Mouse (Mus musculus): Measurements from ENCODE around the gene Sprn. TPM values are rescaled to one million over a fixed set of nuclear protein-coding genes. Genes with fewer than 3 reads are reported as not detected.

Sprn gene
- polyA plus RNA-seq, 1 experiment from 2014 or later = 0.11 TPM

DNA sequence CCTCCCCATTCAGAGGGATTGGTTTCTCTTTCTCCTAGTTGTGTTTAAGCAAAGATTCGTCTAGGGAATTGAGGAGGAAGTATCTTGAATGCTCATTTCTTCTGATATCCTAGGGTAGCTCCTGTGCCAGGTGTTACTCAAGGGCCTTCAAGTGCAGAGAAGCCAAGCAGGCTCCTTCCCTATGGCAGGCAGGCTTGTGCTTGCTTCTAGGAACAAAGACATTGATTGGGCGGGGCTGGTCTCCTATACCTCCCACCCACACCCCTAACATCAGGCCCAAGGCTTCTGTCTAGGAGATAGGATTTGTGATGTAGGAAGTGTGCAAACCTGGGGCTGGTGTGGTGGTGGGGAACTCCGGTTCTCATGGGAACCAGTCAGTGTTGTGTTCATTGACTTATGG is 27.7 kb downstream of the Sprn start:
- no peaks in the 10 kb centered on the region for H3K27me3 ChIP-seq (ENCODE audit: control insufficient read depth, insufficient read depth, low read length)
- no peak overlapping the region for H3K27ac ChIP-seq (replicated peaks in 1 of 2; ENCODE audit: control insufficient read depth in 1 of 2, insufficient read depth in 1 of 2, low read depth in 2 of 2, low read length in 2 of 2)
- H3K9me3 ChIP-seq (ENCODE audit: control insufficient read depth, low read length) = no peaks in the 10 kb centered on the region
- peaks cover 0 to 3% of the 10 kb centered on the region in 2 experiments; a peak in 1 of 4 replicates for H3K4me1 ChIP-seq (ENCODE audit: control insufficient read depth in 2 of 2, insufficient read depth in 2 of 2, low read length in 2 of 2)
- no peak for ATAC-seq (ENCODE audit: insufficient number of reproducible peaks, insufficient read depth, low FRiP score, low read depth)
- H3K9ac ChIP-seq (ENCODE audit: low read length) = no peak overlapping the region
- 80% methylated on average over 3 of the region's 3 CpGs for WGBS
- H3K36me3 ChIP-seq (ENCODE audit: control insufficient read depth, insufficient read depth, low read length) = peaks cover 18% of the 10 kb centered on the region; the same call in 1 of the 2 replicates
- H3K4me2 ChIP-seq (ENCODE audit: low read length) = no peak overlapping the region
- H3K4me3 ChIP-seq (ENCODE audit: control insufficient read depth in 1 of 2, insufficient read depth in 1 of 2, low read depth in 1 of 2, low read length in 2 of 2) = no peak overlapping the region

DNA sequence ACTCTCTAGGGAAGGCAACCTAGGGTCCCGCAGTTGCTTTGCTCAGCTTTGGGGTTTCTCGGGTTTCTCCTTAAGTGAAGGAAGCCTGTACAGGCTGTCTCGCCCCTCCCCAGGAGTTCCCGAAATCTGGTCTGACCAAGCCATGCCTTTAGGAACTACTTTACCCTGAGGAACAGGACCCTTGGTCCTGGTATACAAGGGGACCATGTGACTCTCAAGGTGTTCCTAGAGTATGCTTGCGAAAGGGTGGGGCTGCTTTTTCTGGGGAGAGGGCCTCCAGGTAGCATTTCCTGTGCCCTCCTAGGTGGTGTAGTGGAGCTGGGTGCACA is 28.7 kb downstream of the Sprn start:
- WGBS = 7% methylated on average over 5 of the region's 5 CpGs
- no peaks in the 10 kb centered on the region for H3K27me3 ChIP-seq (ENCODE audit: control insufficient read depth, insufficient read depth, low read length)
- H3K27ac ChIP-seq (replicated peaks in 1 of 2; ENCODE audit: control insufficient read depth in 1 of 2, insufficient read depth in 1 of 2, low read depth in 2 of 2, low read length in 2 of 2) = no peak overlapping the region
- peaks cover 0 to 3% of the 10 kb centered on the region in 2 experiments; a peak in 1 of 4 replicates for H3K4me1 ChIP-seq (ENCODE audit: control insufficient read depth in 2 of 2, insufficient read depth in 2 of 2, low read length in 2 of 2)
- H3K36me3 ChIP-seq (ENCODE audit: control insufficient read depth, insufficient read depth, low read length) = peaks cover 14% of the 10 kb centered on the region; the same call in 1 of the 2 replicates
- peak overlapping the region; percentile 78 for H3K9ac ChIP-seq (ENCODE audit: low read length)
- peak overlapping the region; percentile 75 for H3K4me2 ChIP-seq (ENCODE audit: low read length)
- no peaks in the 10 kb centered on the region for H3K9me3 ChIP-seq (ENCODE audit: control insufficient read depth, low read length)
- peak overlapping the region; percentile 57 to 82 for H3K4me3 ChIP-seq (ENCODE audit: control insufficient read depth in 1 of 2, insufficient read depth in 1 of 2, low read depth in 1 of 2, low read length in 2 of 2)
- ATAC-seq (ENCODE audit: insufficient number of reproducible peaks, insufficient read depth, low FRiP score, low read depth) = peak; percentile 16; the same call in 1 of the 2 replicates

DNA sequence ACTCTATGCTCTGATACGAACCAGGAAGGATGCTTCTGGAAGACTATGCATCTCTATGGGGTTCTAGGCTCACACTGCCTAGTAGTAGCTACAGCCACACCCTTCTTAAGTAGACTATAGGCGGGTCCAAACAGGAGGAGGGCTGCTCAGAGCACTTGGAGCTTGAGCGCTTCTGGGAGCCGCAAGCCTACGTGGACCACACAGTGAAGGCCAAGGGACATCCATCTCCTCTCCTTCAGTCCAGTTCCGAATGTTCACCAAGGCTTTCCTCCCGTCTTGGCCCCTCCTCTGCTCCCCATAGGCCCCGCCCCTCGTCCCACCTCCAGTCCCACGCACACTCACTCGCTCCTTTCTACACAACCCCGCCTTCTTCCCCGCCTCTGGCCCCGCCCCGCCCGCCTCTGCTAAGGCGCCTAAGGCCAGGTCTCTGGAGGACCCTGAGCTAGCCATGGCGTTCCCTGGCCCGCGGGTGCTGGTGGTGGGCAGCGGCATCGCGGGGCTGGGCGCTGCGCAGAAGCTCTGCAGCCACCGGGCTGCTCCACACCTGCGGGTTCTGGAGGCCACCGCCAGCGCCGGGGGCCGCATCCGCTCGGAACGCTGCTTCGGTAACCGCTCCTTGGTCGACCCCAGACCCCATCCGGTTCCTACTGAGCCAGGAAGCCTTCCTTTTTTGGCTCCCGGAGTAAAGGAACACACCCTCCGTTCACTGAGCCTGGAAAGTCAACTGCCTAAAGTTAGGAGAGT is 29.2 kb downstream of the Sprn start:
- Histone ChIP-seq H3K9ac (ENCODE audit: low read length) (peak overlapping the region; percentile 78), H3K4me2 (ENCODE audit: low read length) (peak overlapping the region; percentile 75), H3K9me3 (ENCODE audit: control insufficient read depth, low read length) (no peaks in the 10 kb centered on the region), H3K4me3 (ENCODE audit: control insufficient read depth in 1 of 2, insufficient read depth in 1 of 2, low read depth in 1 of 2, low read length in 2 of 2) (peak overlapping the region; percentile 57 to 82), H3K27ac (replicated peaks in 1 of 2; ENCODE audit: control insufficient read depth in 1 of 2, insufficient read depth in 1 of 2, low read depth in 2 of 2, low read length in 2 of 2) (no peak overlapping the region), H3K4me1 (ENCODE audit: control insufficient read depth in 2 of 2, insufficient read depth in 2 of 2, low read length in 2 of 2) (peaks cover 0 to 3% of the 10 kb centered on the region in 2 experiments; a peak in 1 of 4 replicates), H3K36me3 (ENCODE audit: control insufficient read depth, insufficient read depth, low read length) (peaks cover 13% of the 10 kb centered on the region; the same call in 1 of the 2 replicates), H3K27me3 (ENCODE audit: control insufficient read depth, insufficient read depth, low read length) (no peaks in the 10 kb centered on the region)
- 2% methylated on average over 40 of the region's 40 CpGs for WGBS
- peak; percentile 97 for ATAC-seq (ENCODE audit: insufficient number of reproducible peaks, insufficient read depth, low FRiP score, low read depth)

DNA sequence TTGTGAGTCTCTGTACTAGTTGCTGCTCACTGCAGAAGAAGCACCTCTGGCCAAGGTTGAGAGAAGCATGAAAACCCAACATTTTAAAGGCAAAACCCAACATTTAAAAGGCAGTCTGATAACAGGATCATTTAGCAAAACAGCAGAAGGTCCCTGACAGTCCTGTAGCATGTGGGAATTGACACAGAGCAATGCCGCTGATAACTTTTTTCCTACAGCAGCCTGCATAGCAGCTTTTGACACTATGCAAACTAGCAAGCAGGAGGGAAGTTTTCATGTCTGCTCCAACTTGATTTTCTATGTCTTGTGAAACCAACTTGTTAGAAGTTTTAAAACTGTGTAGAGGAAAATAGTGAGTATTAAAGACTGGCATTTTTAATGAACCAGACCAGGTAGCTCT is 30.3 kb downstream of the Sprn start:
- no peaks in the 10 kb centered on the region for H3K9me3 ChIP-seq (ENCODE audit: control insufficient read depth, low read length)
- ATAC-seq (ENCODE audit: insufficient number of reproducible peaks, insufficient read depth, low FRiP score, low read depth) = no peak
- H3K27ac ChIP-seq (replicated peaks in 1 of 2; ENCODE audit: control insufficient read depth in 1 of 2, insufficient read depth in 1 of 2, low read depth in 2 of 2, low read length in 2 of 2) = no peak overlapping the region
- H3K4me1 ChIP-seq (ENCODE audit: control insufficient read depth in 2 of 2, insufficient read depth in 2 of 2, low read length in 2 of 2) = peaks cover 0 to 3% of the 10 kb centered on the region in 2 experiments; a peak in 1 of 4 replicates
- H3K4me3 ChIP-seq (ENCODE audit: control insufficient read depth in 1 of 2, insufficient read depth in 1 of 2, low read depth in 1 of 2, low read length in 2 of 2) = no peak overlapping the region
- WGBS = 83% methylated on average over 1 of the region's 1 CpGs
- H3K36me3 ChIP-seq (ENCODE audit: control insufficient read depth, insufficient read depth, low read length) = peaks cover 2% of the 10 kb centered on the region; the same call in 1 of the 2 replicates
- H3K4me2 ChIP-seq (ENCODE audit: low read length) = no peak overlapping the region
- H3K9ac ChIP-seq (ENCODE audit: low read length) = no peak overlapping the region
- no peaks in the 10 kb centered on the region for H3K27me3 ChIP-seq (ENCODE audit: control insufficient read depth, insufficient read depth, low read length)

DNA sequence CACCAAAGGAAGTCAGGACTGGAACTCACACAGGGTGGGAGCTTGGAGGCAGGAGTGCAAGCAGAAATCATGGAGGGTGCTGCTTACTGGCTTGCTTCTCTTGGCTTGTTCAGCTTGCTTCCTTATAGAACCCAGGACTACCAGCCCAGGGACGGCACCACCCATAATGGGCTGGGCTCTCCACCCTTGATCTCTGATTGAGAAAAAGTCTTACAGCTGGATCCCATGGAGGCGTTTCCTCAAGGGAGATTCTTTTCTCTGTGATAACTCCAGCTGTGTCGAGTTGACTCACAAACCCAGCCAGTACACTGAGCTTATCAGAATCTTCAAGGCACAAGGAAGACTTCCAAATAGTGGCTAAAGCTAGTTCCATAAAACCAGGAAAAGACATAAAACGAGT is 31.9 kb downstream of the Sprn start:
- Histone ChIP-seq H3K27ac (replicated peaks in 1 of 2; ENCODE audit: control insufficient read depth in 1 of 2, insufficient read depth in 1 of 2, low read depth in 2 of 2, low read length in 2 of 2) (no peak overlapping the region), H3K9me3 (ENCODE audit: control insufficient read depth, low read length) (no peaks in the 10 kb centered on the region), H3K36me3 (ENCODE audit: control insufficient read depth, insufficient read depth, low read length) (no peaks in the 10 kb centered on the region), H3K27me3 (ENCODE audit: control insufficient read depth, insufficient read depth, low read length) (no peaks in the 10 kb centered on the region), H3K9ac (ENCODE audit: low read length) (no peak overlapping the region), H3K4me2 (ENCODE audit: low read length) (no peak overlapping the region), H3K4me1 (ENCODE audit: control insufficient read depth in 2 of 2, insufficient read depth in 2 of 2, low read length in 2 of 2) (peaks cover 0 to 3% of the 10 kb centered on the region in 2 experiments; a peak in 1 of 4 replicates), H3K4me3 (ENCODE audit: control insufficient read depth in 1 of 2, insufficient read depth in 1 of 2, low read depth in 1 of 2, low read length in 2 of 2) (no peak overlapping the region)
- ATAC-seq (ENCODE audit: insufficient number of reproducible peaks, insufficient read depth, low FRiP score, low read depth) = no peak
- 25% methylated on average over 4 of the region's 4 CpGs for WGBS

DNA sequence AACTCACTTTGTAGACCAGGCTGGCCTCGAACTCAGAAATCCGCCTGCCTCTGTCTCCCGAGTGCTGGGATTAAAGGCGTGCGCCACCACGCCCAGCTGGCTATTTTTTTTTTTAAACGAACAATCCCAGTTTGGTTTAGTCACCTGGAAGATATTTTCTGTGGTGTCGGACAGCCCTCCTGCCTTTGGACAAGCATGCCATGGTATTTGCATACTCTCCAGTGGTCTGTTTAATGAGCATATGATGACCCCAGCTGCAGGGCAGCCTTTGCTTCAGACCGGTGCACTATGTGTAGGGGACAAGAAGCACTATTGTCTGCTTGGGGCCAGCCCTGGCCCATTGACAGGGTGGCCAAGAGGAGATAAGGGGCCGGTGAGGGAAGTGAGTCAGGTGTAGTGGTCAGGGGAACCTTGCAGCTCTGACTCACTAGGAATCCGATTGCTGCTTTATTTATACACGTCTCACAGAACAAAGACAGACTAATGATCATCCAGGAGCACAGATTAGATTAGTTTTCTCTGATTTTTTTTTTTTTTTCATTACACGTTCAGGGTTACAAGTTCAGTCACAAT is 33.3 kb downstream of the Sprn start:
- Histone ChIP-seq H3K27ac (replicated peaks in 1 of 2; ENCODE audit: control insufficient read depth in 1 of 2, insufficient read depth in 1 of 2, low read depth in 2 of 2, low read length in 2 of 2) (no peak overlapping the region), H3K4me1 (ENCODE audit: control insufficient read depth in 2 of 2, insufficient read depth in 2 of 2, low read length in 2 of 2) (peaks cover 0 to 2% of the 10 kb centered on the region in 2 experiments; a peak in 1 of 4 replicates), H3K27me3 (ENCODE audit: control insufficient read depth, insufficient read depth, low read length) (no peaks in the 10 kb centered on the region), H3K36me3 (ENCODE audit: control insufficient read depth, insufficient read depth, low read length) (no peaks in the 10 kb centered on the region), H3K4me3 (ENCODE audit: control insufficient read depth in 1 of 2, insufficient read depth in 1 of 2, low read depth in 1 of 2, low read length in 2 of 2) (no peak overlapping the region), H3K4me2 (ENCODE audit: low read length) (no peak overlapping the region), H3K9me3 (ENCODE audit: control insufficient read depth, low read length) (no peaks in the 10 kb centered on the region), H3K9ac (ENCODE audit: low read length) (no peak overlapping the region)
- 65% methylated on average over 12 of the region's 13 CpGs for WGBS
- ATAC-seq (ENCODE audit: insufficient number of reproducible peaks, insufficient read depth, low FRiP score, low read depth) = no peak

DNA sequence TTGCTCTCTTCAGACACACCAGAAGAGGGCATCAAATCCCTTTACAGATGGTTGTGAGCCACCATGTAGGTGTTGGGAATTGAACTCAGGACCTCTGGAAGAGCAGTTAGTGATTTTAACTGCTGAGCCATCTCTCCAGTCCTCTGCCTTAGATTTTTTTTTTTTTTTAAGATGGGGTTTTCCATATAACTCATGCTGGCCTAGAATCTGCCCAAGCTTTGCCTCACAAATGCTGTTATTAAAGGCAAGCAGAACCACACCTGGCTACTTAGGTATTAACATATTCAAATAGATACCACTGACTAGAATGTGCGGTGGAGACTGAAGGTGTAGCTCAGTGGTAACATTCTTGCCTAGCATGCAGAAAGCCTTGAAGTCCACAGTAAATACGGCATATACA is 34.2 kb downstream of the Sprn start:
- H3K36me3 ChIP-seq (ENCODE audit: control insufficient read depth, insufficient read depth, low read length) = no peaks in the 10 kb centered on the region
- H3K9ac ChIP-seq (ENCODE audit: low read length) = no peak overlapping the region
- peaks cover 2 to 3% of the 10 kb centered on the region in 2 experiments; a peak in 2 of 4 replicates for H3K4me1 ChIP-seq (ENCODE audit: control insufficient read depth in 2 of 2, insufficient read depth in 2 of 2, low read length in 2 of 2)
- ATAC-seq (ENCODE audit: insufficient number of reproducible peaks, insufficient read depth, low FRiP score, low read depth) = no peak
- no peak overlapping the region for H3K4me3 ChIP-seq (ENCODE audit: control insufficient read depth in 1 of 2, insufficient read depth in 1 of 2, low read depth in 1 of 2, low read length in 2 of 2)
- H3K9me3 ChIP-seq (ENCODE audit: control insufficient read depth, low read length) = no peaks in the 10 kb centered on the region
- no peaks in the 10 kb centered on the region for H3K27me3 ChIP-seq (ENCODE audit: control insufficient read depth, insufficient read depth, low read length)
- H3K4me2 ChIP-seq (ENCODE audit: low read length) = no peak overlapping the region
- no peak overlapping the region for H3K27ac ChIP-seq (replicated peaks in 1 of 2; ENCODE audit: control insufficient read depth in 1 of 2, insufficient read depth in 1 of 2, low read depth in 2 of 2, low read length in 2 of 2)
- 85% methylated on average over 2 of the region's 2 CpGs for WGBS
